Mouse (Mus musculus) layer of hippocampus, postnatal 36 days (tissue): ENCODE results near the gene Arhgef3. TPM values are rescaled to one million over a fixed set of nuclear protein-coding genes. Genes with fewer than 3 reads are reported as not detected.
A peak's percentile ranks its signal among the peaks of the same experiment; 100 is the strongest.
"Not testable (repeated sequence)": the region's sequence is repeated elsewhere in the genome, so short reads cannot be mapped to it uniquely, and the experiment has no call there.

Experiments used
- DNase-seq, 2 experiments: peaks; one replicate each; pipeline ENCODE4 v3.0.0; 2022
- total RNA-seq, 2 experiments: library from RNA; stranded (reverse); gene quantifications; 2 replicates each; pipeline ENCODE4 v1.2.3; 2021

Gene Arhgef3
- total RNA-seq, 2 experiments from 2014 or later: 76.8 to 85.8 TPM

DNA sequence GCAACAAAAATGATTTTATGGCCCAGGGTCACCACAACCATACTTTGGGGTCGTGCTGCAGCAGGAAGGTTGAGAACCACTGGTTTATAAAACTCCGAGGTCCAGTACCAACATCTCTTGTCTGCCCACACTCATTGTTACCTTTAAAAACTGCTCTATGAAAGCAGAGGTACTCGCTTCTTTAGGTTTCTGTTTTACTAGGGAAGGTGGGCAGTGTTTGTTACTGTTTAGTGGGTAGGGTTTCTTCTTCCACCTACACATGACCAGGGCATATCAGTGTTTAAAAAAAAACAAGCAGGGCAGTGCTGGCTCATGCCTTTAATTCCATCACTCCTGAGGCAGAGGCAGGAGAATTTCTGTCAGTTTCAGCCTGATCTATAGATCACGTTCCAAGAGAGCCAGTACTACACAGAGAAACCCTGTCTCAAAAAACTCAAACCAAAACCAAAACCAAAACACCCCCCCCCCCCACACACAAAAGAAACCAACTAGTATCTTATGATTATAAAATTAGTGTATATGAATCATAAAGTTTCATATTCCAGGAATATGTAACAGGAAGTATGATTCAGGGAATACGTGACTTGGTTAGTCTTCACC lies 83.9 kb downstream of the Arhgef3 start:
- DNase-seq: no peak

DNA sequence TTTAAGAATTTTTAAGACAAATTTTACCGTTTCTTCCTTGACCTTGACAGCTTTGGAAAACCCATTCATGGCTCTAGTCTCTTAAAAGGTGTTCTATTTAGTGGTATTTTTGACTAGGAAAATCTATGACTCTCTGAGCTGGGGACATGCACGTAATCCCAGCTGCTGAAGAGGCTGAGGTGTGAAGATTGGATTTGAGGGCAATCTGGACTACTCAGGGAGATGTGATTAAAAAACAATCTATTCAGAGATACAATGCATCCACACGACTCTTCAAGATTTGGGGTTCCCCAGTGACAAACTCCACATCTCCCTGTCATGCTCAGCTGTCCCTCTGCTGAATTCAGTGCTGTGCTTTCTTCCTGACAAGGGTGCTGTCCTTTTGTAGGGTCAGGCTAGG lies 84.4 kb downstream of the Arhgef3 start:
- no peak for DNase-seq

- DNase-seq: no peak
Observed at GRCm38 (mm10) chr14:27199870-27200269, 85.2 kb downstream of the Arhgef3 start.

- DNase-seq: no peak
Observed at GRCm38 (mm10) chr14:27200743-27201576, 86.3 kb downstream of the Arhgef3 start.

DNA sequence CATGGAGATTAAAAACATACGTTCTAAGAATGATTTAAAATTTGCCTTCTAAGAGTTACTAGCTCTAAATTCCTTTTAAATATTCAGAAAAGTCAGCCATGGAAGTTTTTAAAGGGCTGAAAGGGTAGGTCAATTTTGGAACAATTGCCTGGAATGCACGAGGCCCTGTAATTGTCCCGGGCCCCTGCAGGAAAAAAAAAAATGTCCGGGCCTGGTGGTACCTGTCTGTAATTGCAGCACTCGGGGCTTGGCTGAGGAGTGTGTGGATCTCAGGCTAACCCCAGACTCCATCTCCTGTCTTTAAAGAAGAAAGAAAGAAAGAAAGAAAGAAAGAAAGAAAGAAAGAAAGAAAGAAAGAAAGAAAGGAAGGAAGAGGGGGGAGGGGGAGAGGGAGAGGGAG lies 87.1 kb downstream of the Arhgef3 start:
- DNase-seq: no peak

DNA sequence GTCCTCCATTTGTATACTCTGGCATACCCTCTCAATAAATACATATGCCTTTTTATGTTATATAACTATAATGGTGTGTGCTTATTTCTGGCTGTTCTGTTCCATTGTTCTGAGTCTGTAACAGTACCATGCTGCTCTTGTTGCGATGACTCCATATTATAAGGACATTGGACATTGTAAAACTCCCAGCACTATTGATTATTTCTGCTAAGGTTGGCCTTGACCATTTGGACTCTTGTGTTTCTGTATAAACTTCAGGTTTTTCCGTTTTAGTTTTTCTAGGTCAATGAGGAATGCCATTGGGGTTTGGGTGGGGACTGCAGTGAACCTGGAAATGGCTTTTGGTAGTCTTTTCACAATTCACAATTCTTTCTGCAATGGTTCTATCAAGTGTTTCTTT lies 90.0 kb downstream of the Arhgef3 start:
- no peak for DNase-seq

- no peak for DNase-seq
Observed at GRCm38 (mm10) chr14:27206443-27206842, 91.7 kb downstream of the Arhgef3 start.

- no peak for DNase-seq
Observed at GRCm38 (mm10) chr14:27209542-27209941, 94.8 kb downstream of the Arhgef3 start.

DNA sequence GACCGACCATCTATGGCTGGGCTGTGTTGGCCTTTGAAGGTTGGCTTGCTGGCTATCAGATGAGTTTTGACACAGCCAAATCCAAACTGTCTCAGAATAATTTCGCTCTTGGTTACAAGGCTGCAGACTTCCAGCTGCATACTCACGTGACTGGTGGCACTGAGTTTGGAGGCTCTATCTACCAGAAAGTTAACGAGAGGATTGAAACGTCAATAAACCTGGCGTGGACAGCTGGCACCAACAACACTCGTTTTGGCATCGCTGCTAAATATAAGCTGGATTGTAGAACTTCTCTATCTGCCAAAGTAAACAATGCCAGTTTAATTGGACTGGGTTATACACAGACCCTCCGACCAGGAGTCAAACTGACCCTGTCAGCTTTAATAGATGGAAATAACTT lies 96.1 kb downstream of the Arhgef3 start:
- DNase-seq: not testable (repeated sequence)

- no peak for DNase-seq
Observed at GRCm38 (mm10) chr14:27211743-27212445, 97.2 kb downstream of the Arhgef3 start.

DNA sequence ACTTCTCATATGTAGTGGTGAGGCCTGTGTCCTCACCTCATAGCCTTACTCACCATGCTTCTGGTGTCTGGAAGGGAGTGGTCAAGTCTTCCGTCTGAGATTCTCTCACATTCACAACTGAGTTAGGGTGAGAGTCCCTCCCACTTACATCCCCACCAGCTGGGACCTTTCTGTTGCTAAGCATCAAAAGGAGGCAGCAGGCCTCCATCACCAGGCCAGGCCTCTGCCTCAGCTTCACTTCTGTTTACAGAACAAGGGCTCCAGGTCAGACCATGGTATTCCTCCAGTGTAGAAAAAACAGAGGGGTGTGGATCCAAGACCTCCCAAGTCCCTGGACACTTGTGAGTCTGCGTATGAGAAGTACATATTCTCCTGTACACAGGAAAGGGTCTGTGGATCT lies 99.5 kb downstream of the Arhgef3 start:
- DNase-seq: no peak

- peak; percentile 89 to 90 for DNase-seq
Observed at GRCm38 (mm10) chr14:27219668-27220067, 105.0 kb downstream of the Arhgef3 start.

DNA sequence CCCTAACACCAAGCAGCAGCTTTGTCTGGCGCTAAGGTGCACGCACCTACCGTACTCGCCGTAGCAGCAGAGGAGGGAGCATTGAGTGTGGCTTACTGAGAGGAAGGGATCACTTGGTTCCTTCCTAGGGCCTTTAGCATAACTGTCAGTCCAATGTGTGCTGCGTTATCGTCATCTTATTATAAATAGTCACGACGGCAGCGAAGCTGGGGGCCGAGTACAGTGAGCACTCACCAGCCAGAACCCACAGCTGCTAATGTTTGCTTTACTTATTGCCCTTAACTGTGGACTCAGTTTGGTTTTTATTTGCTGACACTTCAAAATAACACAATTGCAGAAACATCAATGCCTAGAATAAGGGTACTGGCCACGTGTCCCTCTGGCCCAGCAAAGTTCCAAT lies 105.6 kb downstream of the Arhgef3 start:
- DNase-seq: no peak

DNA sequence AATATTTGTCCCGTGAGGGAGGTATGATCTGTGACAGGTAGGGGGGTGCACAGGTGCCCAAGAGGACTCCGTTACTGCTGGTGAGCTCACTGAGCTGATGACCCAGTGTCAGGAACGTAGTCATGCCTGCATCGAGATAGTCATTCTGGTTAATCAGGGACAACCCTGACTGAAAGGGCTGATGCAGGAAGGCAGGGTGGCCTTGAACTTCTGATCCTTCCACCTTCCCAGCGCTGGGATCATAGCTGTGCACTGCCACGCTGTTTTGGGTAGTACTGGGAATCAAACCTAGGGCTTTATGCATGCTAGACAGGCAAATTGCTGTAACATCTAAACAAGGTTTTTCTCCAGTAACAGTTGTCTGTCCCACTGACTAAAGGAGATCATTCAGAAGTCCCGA lies 109.9 kb downstream of the Arhgef3 start:
- DNase-seq: no peak

GRCm38 (mm10) chr14:27226288-27226687 lies 111.6 kb downstream of the Arhgef3 start:
- no peak for DNase-seq

DNA sequence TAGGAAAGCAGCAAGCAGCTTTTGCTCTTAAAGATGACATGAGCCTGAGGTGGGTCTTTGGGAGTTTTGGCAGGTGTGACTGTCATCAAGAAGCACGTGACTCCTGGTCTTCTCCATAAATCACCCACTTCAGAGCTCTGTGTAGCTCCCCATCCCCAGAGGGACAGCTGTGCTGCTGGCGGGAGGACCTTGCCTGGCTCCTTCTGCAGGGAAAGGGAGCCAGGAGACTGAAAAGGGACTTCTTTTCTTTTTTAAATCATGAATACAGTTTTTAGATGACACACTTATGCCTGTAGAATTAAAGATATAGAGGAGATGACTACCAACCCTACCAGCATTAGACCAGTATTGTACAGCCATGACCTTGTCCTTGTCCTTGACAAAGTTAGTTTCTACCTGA lies 113.6 kb downstream of the Arhgef3 start:
- DNase-seq: no peak

GRCm38 (mm10) chr14:27228941-27229371 lies 114.3 kb downstream of the Arhgef3 start:
- DNase-seq: no peak

- no peak for DNase-seq
Observed at GRCm38 (mm10) chr14:27229441-27230147, 114.9 kb downstream of the Arhgef3 start.

DNA sequence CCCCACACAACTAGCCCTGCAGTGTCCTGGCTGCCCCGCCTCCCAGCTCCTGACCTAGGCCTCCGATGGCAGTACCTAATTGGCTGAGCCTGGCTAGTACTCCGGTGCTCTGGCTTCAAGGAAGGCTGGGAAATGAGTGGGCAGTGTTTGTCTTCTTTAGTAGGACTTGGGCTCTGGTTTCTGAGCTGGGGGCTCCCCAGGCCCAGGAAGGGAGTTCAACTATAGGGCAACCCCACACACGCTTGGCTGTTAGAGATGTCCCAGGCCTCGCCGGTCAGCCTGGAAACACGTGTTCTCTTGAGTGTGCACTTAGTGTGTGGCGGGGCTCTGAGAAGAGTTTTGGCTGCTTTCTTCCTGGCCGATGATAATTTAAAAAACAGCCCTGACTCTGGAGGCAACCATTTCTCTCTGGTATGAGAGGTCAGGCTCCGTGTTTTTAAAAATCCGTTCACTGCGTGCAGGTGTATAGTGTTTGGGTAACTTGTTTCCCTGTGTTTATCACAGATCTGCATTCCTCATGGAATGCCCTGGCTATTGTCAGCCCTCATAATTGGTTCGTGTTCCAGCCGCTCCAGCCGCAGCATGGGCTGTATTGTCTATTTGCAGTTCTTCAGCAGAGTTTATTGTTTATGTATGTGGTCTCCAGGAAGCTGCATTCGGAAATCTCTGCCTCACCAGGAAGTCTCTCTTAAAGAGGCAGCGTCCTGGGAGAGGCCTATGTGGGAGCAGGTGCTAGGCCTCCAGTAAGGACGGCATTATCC lies 115.7 kb downstream of the Arhgef3 start:
- no peak for DNase-seq

DNA sequence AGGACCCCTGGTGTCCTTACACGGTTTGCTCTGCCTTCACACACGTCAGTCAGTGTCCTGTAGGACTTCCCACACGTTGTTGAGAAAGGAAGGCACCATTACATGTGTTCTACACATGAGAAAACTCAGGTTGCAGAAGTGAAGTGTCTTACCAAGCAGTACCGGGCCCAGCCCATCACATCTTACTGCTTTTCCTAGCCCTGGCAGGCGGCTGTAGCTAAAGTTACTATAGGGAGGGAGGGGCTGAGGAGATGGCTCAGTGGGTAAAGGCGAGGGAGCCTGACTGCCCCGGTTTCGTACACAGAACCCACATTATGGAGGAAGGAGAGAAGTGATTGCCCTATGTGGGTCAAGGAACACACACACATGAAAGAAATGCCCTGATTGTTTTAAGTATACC lies 116.8 kb downstream of the Arhgef3 start:
- no peak for DNase-seq

DNA sequence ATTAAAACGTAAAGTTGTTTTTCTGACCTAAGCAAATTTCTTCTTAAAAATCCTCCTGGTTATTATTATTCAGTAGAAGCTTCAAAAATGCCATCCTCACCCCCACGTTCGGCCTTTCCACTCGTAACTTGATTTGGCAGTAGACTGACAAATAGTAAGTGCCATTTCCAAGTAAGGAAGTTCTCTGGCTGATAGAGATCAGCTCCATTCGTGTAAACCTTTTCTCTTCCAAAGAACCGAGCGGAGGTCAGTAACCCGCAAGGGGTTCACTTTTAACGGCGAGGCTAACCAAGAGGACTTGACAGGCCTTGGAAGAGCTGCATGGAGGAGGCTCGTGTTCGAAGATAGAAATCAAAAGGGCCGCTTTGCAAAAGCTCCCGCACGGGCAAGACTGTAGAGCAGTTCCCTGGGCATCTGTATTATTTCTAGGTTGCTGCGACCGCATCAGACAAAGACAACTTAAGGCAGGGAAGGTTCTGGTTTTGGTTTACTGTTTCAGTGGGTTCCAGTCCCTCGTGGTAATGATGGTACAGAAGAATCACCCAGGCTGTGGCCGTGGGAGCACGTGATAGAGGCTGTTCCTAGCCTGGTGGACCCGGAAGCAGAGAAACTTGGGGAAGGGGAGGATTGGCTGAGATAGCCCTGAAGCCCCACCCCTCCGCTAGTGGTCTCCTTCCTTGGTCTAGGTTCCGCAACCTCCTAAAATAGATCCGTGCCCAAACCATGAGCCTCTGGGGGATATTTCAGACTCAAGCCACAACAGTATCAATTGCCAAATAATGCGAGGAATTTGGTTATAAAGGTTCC lies 117.5 kb downstream of the Arhgef3 start:
- no peak for DNase-seq
